In genomic region chr3:27466297-27466901, GRCm38 (mm10) we compare ENCODE assay signal across 8 mouse cellular contexts.
DNase-seq lines count a peak whose midpoint lies in the region; ATAC-seq and TF ChIP-seq lines count a peak whose summit lies in the region.

No protein-coding gene starts in this region.

- WGBS in embryonic facial prominence, embryonic 11.5 days: 79% methylated on average over 7 of the region's 7 CpGs
- WGBS in embryonic facial prominence, embryonic 10.5 days: 79% methylated on average over 7 of the region's 7 CpGs
- WGBS in thymus, adult 2 months: 80% methylated on average over 7 of the region's 7 CpGs

- H3K27me3 ChIP-seq in embryonic facial prominence, embryonic 11.5 days (ENCODE audit: control insufficient read depth, insufficient read depth, low read length): no peaks in the 10 kb centered on the region
- H3K27me3 ChIP-seq in embryonic facial prominence, embryonic 10.5 days (replicated peaks; ENCODE audit: low read depth, poor library complexity, severe bottlenecking): no peaks in the 10 kb centered on the region
- no peaks in the 10 kb centered on the region for H3K27me3 ChIP-seq in thymus, adult 2 months (ENCODE audit: control insufficient read depth, insufficient read depth, low read length)

- H3K4me1 ChIP-seq in embryonic facial prominence, embryonic 11.5 days (ENCODE audit: control insufficient read depth, insufficient read depth, low read length): no peaks in the 10 kb centered on the region
- no peaks in the 10 kb centered on the region for H3K4me1 ChIP-seq in embryonic facial prominence, embryonic 10.5 days
- H3K4me1 ChIP-seq in thymus, adult 2 months (replicated peaks; ENCODE audit: control insufficient read depth, insufficient read depth, low read length): peaks cover 30% of the 10 kb centered on the region

- no peaks in the 10 kb centered on the region for H3K9me3 ChIP-seq in embryonic facial prominence, embryonic 11.5 days (replicated peaks; ENCODE audit: control insufficient read depth, low read length)
- H3K9me3 ChIP-seq in embryonic facial prominence, embryonic 10.5 days: no peaks in the 10 kb centered on the region

- no peak for TF ChIP-seq CTCF in thymus, adult 2 months (IDR thresholded peaks at IDR 0.05; ENCODE audit: borderline replicate concordance, control insufficient read depth, extremely low read depth, insufficient read depth, low read length, poor library complexity)

- no peak for TF ChIP-seq POLR2A in thymus, adult 2 months (IDR thresholded peaks at IDR 0.05; ENCODE audit: control insufficient read depth, extremely low read depth, insufficient read depth, low read length, poor library complexity)

- no peaks in the 10 kb centered on the region; the same call in none of the 2 replicates for H3K36me3 ChIP-seq in embryonic facial prominence, embryonic 11.5 days (replicated peaks; ENCODE audit: control insufficient read depth, insufficient read depth, low read depth, low read length)
- H3K36me3 ChIP-seq in embryonic facial prominence, embryonic 10.5 days (replicated peaks): peaks cover 69% of the 10 kb centered on the region
- no peaks in the 10 kb centered on the region for H3K36me3 ChIP-seq in thymus, adult 2 months (ENCODE audit: control insufficient read depth, insufficient read depth, low read length)

- no peak overlapping the region for H3K4me3 ChIP-seq in embryonic facial prominence, embryonic 11.5 days (ENCODE audit: low read depth, low read length)
- no peak overlapping the region for H3K4me3 ChIP-seq in embryonic facial prominence, embryonic 10.5 days
- no peak overlapping the region for H3K4me3 ChIP-seq in thymus, adult 2 months (ENCODE audit: control insufficient read depth, insufficient read depth, low read length)

- no peak overlapping the region for H3K4me2 ChIP-seq in embryonic facial prominence, embryonic 11.5 days (ENCODE audit: low read depth, low read length)

- peak; percentile 66 for DNase-seq in embryonic facial prominence, embryonic 11.5 days (ENCODE audit: low spot score)
- DNase-seq in embryonic facial prominence, embryonic 10.5 days (ENCODE audit: low spot score): no peak
- DNase-seq in thymus, adult 2 months: peak; percentile 67
- DNase-seq in thymus, adult 18-20 months: no peak
- DNase-seq in frontal cortex, postnatal 36 days (ENCODE audit: low spot score in 2 of 2): peak; percentile 38 to 86
- DNase-seq in layer of hippocampus, adult 8-10 months (ENCODE audit: low spot score in 2 of 2): peak; percentile 42 to 74
- peak; percentile 26 for DNase-seq in retina, adult 2 months (ENCODE audit: low read depth, low spot score)
- no peak for DNase-seq in urinary bladder, postnatal 36 days (ENCODE audit: low spot score in 2 of 2)

- no peak overlapping the region for H3K27ac ChIP-seq in embryonic facial prominence, embryonic 11.5 days (replicated peaks; ENCODE audit: low read depth, low read length)
- H3K27ac ChIP-seq in embryonic facial prominence, embryonic 10.5 days (replicated peaks): no peak overlapping the region
- H3K27ac ChIP-seq in thymus, adult 2 months (ENCODE audit: control insufficient read depth, insufficient read depth, low read length): no peak overlapping the region

- no peak overlapping the region for H3K9ac ChIP-seq in embryonic facial prominence, embryonic 11.5 days (replicated peaks; ENCODE audit: low read length)

- no peak for ATAC-seq in embryonic facial prominence, embryonic 11.5 days (replicated peaks; ENCODE audit: insufficient number of reproducible peaks, low FRiP score, low TSS enrichment, low read depth)

Comparison
In these comparisons a context has a peak if more than half of its experiments do, and no peak if none do; other contexts are left out.
1. DNase-seq: peak in embryonic facial prominence, embryonic 11.5 days (single experiment), thymus, adult 2 months (single experiment), frontal cortex, postnatal 36 days (2 of 2), layer of hippocampus, adult 8-10 months (2 of 2) and retina, adult 2 months (single experiment); none in embryonic facial prominence, embryonic 10.5 days (single experiment), thymus, adult 18-20 months (0 of 2) and urinary bladder, postnatal 36 days (0 of 2).